Mouse (Mus musculus) embryo, embryonic 9.5 days (tissue): ENCODE data around the gene Aebp1.

Experiments used
- DNase-seq: peaks from one replicate; pipeline ENCODE4 v3.0.0-alpha.2; 2017; ENCODE audit errors: extremely low spot score

Aebp1 gene

GRCm38 (mm10) chr11:5893807-5894206 is 32.1 kb downstream of the Aebp1 start:
- no peak for DNase-seq

GRCm38 (mm10) chr11:5897230-5897629 is 35.5 kb downstream of the Aebp1 start:
- no peak for DNase-seq

- peak; percentile 52 for DNase-seq
These were observed 36.1 kb downstream of the Aebp1 start for GRCm38 (mm10) chr11:5897839-5898238.

- DNase-seq: no peak
These were observed 36.8 kb downstream of the Aebp1 start, which contains the start of gene Myl7 for GRCm38 (mm10) chr11:5898531-5898930. Gene Myl7 (minus strand): TSS chr11:5898782.

- no peak for DNase-seq
These were observed 37.5 kb downstream of the Aebp1 start for GRCm38 (mm10) chr11:5899286-5899685.

GRCm38 (mm10) chr11:5901320-5901719 is 39.6 kb downstream of the Aebp1 start:
- DNase-seq: no peak

GRCm38 (mm10) chr11:5901950-5902349 is 40.2 kb downstream of the Aebp1 start:
- peak; percentile 75 for DNase-seq

GRCm38 (mm10) chr11:5902390-5902789 is 40.6 kb downstream of the Aebp1 start:
- no peak for DNase-seq

GRCm38 (mm10) chr11:5903844-5904243 is 42.1 kb downstream of the Aebp1 start:
- DNase-seq: no peak

GRCm38 (mm10) chr11:5904357-5904756 is 42.6 kb downstream of the Aebp1 start:
- DNase-seq: no peak

- DNase-seq: no peak
These were observed 43.1 kb downstream of the Aebp1 start for GRCm38 (mm10) chr11:5904871-5905270.

GRCm38 (mm10) chr11:5905778-5906518 is 44.2 kb downstream of the Aebp1 start:
- no peak for DNase-seq

GRCm38 (mm10) chr11:5907096-5907495 is 45.3 kb downstream of the Aebp1 start:
- DNase-seq: no peak

GRCm38 (mm10) chr11:5908642-5909041 is 46.9 kb downstream of the Aebp1 start:
- DNase-seq: no peak

GRCm38 (mm10) chr11:5912635-5913034 is 50.9 kb downstream of the Aebp1 start:
- DNase-seq: peak; percentile 56

- no peak for DNase-seq
These were observed 51.5 kb downstream of the Aebp1 start for GRCm38 (mm10) chr11:5913256-5913655.

- no peak for DNase-seq
These were observed 52.2 kb downstream of the Aebp1 start for GRCm38 (mm10) chr11:5913936-5914335.

- DNase-seq: no peak
These were observed 53.2 kb downstream of the Aebp1 start for GRCm38 (mm10) chr11:5914940-5915339.

GRCm38 (mm10) chr11:5915429-5916177 is 53.9 kb downstream of the Aebp1 start:
- DNase-seq: no peak

- no peak for DNase-seq
These were observed 54.4 kb downstream of the Aebp1 start for GRCm38 (mm10) chr11:5916178-5916548.

- DNase-seq: no peak
These were observed 56.4 kb downstream of the Aebp1 start for GRCm38 (mm10) chr11:5918111-5918510.

GRCm38 (mm10) chr11:5919606-5920005 is 57.9 kb downstream of the Aebp1 start:
- no peak for DNase-seq

GRCm38 (mm10) chr11:5920323-5920960 is 58.7 kb downstream of the Aebp1 start:
- no peak for DNase-seq
